Mouse (Mus musculus) megakaryocyte, embryonic 14.5 days (primary cell): ENCODE data around the gene Ndufaf7.

Experiments used
- FLI1 ChIP-seq: IDR thresholded peaks from 2 replicates; pipeline ENCODE4 v1.6.1; 2012; ENCODE audit warnings: low read length, inconsistent platforms, mixed read lengths
- GATA1 ChIP-seq: IDR thresholded peaks from 3 replicates; pipeline ENCODE4 v1.6.1; 2012; ENCODE audit warnings: mixed read lengths, low read length, inconsistent platforms, borderline replicate concordance

DNA sequence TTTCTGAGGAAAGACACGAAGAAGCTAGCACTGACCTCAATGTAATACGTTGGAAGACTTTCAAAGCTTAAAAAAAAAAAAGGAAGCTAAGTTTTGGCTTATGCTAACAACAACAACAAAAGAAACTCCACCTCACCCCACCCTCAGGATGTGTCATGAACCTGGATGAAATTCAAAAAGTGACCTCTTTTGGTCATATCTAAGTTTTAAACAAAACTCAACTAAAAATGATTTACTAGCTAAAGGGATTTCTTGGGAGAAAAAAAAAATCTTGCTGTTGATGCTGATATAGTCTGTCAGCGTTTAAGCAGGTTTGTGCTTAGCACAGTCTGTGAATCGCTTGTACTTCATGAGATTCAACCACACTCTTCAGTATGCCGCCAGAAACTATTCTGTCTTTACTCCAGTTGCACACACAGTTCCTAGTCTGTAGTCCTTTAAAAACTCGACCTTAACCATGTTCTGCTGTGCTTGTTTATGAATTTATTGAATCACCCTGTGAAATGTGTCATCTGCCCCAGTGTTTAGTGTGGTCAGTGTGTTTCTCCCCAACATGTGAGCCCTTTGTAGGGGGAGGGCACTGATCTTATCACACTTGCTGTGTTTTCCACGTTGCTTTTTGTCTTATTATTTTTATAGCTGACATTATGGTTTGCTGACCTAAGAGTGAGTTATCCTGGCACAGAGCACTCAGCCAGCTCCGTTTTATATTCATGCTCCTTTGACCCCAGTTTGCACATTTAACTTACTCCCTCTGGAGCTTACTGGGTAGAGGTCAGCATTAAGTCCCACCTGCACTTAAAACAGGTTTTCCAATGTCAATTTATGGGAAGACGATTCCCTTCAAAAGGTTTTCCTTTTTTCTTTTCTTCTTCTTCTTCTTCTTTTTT, 58.2 kb downstream of the Ndufaf7 start:
- TF ChIP-seq GATA1, result no peak
- no peak for TF ChIP-seq FLI1
